Mouse (Mus musculus) spleen, embryonic (tissue): ENCODE data around the gene Cd200r1.

Experiments used
- CTCF ChIA-PET: fragments of 350-600 bp; sonication (Branson Sonifier 250); formaldehyde crosslinking; loops from one replicate; lab custom pipeline; 2022; lab: Charles Lee

Cd200r1 gene

DNA sequence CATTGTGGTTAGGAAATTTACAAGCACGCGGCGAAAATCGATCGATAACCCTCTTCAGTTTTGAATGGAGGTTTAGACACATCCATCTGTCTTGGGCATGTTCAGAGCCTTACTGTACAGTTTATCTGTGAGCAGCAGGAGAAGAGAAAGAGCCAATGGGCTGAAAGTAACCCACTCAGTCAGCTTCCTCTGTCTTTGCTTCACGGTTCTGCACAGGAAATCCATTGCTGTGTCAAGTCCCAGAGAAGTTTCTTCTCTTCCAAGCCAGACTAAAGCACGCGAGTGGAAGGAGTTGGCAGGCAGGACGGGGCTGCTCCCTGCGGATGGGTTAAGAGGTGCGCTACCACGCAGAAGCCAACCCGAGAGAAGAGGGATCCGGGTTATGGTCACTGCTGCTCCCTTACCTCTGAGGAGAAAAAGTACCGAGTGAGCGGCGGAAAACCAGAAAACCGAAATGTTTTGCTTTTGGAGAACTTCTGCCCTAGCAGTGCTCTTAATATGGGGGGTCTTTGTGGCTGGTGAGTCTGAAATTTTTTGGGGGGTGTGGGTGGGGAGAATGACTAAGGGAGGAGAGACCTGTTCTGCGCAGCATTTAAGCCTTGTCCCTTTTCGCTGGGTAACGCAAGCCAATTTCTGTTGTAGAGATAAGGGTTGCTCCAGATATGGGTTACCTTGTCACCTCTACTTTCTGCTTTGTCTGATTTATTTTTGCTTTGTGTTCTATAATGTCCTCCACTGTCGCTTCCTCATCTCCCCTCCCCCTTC is at the start of gene Cd200r1:
Cd200r1 (plus strand) TSS at position 182 of the 765 bp plus-strand sequence.
- CTCF ChIA-PET: no interaction called here

- CTCF ChIA-PET: interaction anchor here (0.7 kb wide), 1 partner anchor 9 kb away, joined by 4 read pairs; no protein-coding TSS in a partner anchor
Measured at GRCm38 (mm10) chr16:44716305-44717140, 49.0 kb upstream of the Cd200r1 start.

- CTCF ChIA-PET: interaction anchor here (0.7 kb wide), 1 partner anchor 8 kb away, joined by 4 read pairs; no protein-coding TSS in a partner anchor
Measured at GRCm38 (mm10) chr16:44717141-44717634, 48.3 kb upstream of the Cd200r1 start.

DNA sequence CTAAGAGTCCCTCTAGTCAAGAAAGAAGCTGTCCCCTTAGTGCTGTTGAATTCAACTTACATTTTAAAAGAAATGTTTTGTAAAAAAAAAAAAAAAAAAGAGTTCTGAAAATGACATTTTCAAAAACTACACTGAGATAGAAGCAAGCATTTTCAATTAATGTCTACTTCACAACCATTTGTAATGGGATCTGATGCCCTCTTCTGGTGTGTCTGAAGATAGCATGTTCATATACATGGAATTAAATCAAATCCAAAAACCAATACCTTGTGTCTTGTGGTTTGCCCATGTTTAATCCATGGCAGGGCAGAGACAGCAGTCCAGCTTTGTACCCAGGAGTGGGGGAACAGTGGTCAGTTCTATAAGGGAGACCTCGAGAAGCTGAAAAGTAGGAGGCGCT is 47.7 kb upstream of the Cd200r1 start:
- CTCF ChIA-PET: no interaction called here

GRCm38 (mm10) chr16:44719349-44719748 is 46.2 kb upstream of the Cd200r1 start:
- CTCF ChIA-PET: no interaction called here

DNA sequence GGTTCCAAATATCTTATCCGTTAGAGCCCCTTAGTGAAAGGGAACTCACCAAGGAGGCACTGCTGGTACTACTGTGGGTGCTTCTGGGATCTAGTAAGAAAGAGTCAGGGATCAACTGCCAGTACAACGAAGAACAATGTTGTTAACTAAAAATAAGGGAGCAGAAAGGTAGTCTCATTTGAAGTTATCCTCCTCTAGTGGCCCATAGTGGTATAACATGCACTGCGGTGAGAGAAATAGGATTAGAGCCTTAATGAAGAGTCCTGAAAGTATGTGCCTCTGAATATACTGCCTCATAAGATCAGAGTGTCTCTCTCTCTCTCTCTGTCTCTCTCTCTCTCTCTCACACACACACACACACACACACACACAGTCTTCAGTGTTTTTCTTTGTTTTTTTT is 45.0 kb upstream of the Cd200r1 start:
- CTCF ChIA-PET: no interaction called here

GRCm38 (mm10) chr16:44722666-44723065 is 42.9 kb upstream of the Cd200r1 start:
- CTCF ChIA-PET: interaction anchor here (0.6 kb wide), 1 partner anchor 143 kb away, joined by 6 read pairs; no protein-coding TSS in a partner anchor

- CTCF ChIA-PET: no interaction called here
Measured at GRCm38 (mm10) chr16:44724083-44724787, 41.3 kb upstream of the Cd200r1 start, which contains the start of gene Nepro. TSS of gene Nepro (plus strand) at chr16:44724301.

GRCm38 (mm10) chr16:44724847-44725246 is 40.7 kb upstream of the Cd200r1 start:
- CTCF ChIA-PET: interaction anchor here (0.7 to 1.4 kb wide), 3 partner anchors 8 to 746 kb away, joined by 3 to 4 read pairs (median 4); no protein-coding TSS in a partner anchor

DNA sequence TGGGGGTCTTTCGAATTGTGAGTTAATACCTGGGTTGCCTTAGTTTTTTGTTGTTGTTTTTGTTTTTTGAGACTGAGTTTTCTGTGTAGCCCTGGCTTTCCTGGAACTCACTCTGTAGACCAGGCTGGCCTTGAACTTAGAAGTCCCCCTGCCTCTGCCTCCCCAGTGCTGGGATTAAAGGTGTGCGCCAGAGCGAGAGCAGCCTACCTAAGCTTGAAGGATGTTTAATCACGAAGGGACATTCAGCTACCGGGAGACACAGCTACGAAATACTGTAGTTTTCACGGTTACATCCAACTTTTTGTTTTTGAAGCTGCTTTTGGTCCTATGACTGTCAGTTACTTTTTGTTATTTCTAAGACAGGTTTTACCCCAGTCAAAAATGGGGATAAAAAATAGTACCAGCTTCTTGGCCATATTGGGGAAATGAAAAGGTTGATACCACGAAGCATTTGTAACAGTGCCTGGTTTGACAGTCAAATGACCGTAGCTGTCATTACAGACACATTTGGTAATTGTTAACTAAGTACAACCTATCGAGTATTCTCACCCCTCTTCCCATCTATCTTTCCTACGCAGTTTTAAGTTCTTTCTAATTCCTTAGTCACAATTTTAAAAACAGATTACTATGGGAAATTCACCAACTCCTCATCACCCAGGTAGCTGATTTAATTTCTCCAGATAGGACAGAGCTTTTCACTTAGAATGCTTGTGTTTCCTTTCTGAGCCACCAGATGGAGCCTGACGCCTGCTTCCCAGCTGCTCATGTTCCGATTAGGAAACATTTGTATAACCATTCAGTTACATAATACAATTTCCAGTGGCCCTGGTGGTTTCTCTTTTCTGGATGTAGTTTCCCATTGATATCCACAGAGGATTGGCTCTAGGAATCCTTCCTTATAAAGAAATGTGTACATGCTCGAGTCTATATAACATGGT is 40.0 kb upstream of the Cd200r1 start:
- CTCF ChIA-PET: interaction anchor here (0.7 to 1.4 kb wide), 3 partner anchors 8 to 746 kb away, joined by 3 to 4 read pairs (median 4); no protein-coding TSS in a partner anchor

DNA sequence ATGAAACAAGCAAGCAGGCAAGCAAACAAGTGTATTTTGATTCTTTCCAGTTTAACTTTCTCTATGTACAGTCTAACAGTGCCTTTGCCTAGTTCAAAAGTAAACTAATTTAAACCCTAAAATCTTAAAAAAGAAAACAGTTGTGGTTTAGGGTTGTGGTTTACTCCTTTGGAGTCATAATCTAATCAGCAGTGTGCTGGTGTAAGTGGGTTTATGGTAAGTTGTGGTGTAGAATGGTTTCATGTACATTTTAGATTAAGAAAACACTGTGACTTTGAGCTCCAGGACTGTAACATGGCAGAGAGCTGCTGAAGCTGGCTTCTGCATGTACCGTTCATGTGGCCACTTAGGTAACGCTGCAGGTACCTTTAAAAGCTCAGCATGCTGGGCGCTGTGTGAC is 38.0 kb upstream of the Cd200r1 start:
- CTCF ChIA-PET: interaction anchor here (0.6 kb wide), 1 partner anchor 9 kb away, joined by 3 read pairs; no protein-coding TSS in a partner anchor

- CTCF ChIA-PET: no interaction called here
Measured at GRCm38 (mm10) chr16:44734059-44734458, 31.5 kb upstream of the Cd200r1 start.

DNA sequence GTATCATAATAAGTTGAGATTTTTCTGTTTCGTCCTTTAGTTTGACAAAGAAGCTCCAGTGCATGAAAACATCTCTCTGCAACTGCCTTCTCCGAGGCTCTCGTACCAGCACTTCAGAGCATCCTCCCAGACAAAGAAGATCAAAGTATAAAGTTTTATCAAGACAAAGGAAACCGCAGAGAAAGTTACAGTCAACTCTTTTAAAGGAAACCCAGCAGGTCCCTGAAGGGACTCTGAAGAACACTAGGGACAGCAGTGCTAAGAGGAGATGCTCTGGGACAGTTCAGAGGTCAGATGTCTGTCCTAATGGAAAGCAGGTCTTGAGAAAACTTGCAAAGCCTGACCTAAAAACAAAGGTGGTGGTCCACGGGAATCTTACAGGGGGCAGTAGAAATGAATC is 29.9 kb upstream of the Cd200r1 start:
- CTCF ChIA-PET: no interaction called here

DNA sequence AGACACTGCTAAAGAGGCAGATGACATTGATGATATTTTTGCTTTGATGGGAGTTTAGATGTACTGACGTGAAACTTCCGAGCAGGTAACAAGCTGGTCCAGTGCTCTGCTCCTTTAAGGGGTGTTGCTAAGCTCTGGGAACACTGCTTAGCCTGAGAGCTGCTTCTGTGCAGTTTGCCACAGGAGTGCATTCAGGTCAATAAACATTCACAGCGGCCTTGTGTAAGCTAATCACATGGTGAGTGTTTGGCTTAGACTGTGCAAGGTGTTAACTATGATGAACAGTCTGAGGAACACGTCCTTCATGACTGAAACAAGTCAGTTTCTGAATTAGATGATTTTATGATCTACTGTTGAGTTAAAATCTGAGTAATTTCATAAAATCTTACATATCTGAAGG is 29.4 kb upstream of the Cd200r1 start:
- CTCF ChIA-PET: no interaction called here

- CTCF ChIA-PET: interaction anchor here (0.7 to 1.4 kb wide), 2 partner anchors 17 to 347 kb away, joined by 3 to 4 read pairs; no protein-coding TSS in a partner anchor
Measured at GRCm38 (mm10) chr16:44742753-44743152, 22.8 kb upstream of the Cd200r1 start.

DNA sequence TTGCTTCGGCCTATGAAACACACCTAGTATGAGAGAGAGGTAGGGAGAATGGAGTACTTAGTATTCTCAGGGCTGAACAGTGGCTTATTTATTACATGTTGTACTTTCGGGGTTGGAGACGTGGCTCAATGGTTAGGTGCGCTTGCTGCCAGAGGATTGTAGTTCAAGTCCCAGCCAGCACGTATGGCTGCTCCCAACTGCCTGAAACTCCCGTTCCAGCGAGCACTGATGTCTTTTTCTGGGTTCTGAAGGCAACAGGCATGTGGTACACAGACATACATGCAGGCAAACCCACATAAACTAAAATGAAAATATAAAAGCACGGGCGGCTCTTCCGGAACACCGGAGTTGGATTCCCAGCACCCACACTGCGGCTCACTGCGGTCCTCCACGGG is 20.1 kb upstream of the Cd200r1 start:
- CTCF ChIA-PET: interaction anchor here (1.1 kb wide), 1 partner anchor 344 kb away, joined by 3 read pairs; no protein-coding TSS in a partner anchor

DNA sequence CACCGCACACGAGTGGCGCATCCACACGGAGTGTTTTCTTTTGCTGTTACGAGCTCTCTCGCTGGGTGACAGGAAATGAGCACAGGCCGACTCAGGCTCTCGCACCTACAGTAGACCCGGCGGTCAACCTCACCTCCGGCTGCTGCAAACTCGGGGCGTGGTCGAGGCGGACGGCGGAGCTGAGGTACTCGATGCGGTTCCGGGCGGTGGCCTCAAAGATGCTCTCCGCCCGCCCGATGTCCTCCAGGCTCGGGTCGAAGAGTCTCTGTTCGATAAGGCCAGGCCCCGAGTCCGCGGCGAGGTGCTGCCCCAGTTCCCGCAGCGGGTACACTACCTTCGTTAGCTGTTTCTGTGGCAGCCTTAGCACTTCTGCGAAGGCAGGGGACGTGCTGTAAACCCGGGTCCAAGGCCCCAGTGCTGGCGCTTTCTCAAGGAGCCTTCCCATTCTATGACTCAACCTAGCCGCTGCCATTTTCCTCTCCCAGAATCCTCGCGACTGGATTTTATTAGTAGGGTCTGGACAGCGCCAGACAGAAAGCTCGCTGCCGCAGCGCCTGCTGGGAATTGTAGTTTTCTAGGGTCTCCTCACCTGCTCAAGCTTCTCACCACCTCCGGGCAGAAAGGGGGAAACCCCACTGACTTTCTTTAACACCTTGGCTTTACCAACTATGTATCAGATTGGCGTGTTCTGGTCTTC is 19.5 kb upstream of the Cd200r1 start, which contains the start of gene Gtpbp8:
Gtpbp8 (minus strand) TSS at position 498 of the 697 bp plus-strand sequence.
- CTCF ChIA-PET: interaction anchor here (1.1 kb wide), 1 partner anchor 343 kb away, joined by 3 read pairs; no protein-coding TSS in a partner anchor

- CTCF ChIA-PET: no interaction called here
Measured at GRCm38 (mm10) chr16:44748007-44748406, 17.5 kb upstream of the Cd200r1 start.

GRCm38 (mm10) chr16:44757700-44758099 is 7.8 kb upstream of the Cd200r1 start:
- CTCF ChIA-PET: interaction anchor here (0.7 kb wide), 1 partner anchor 335 kb away, joined by 3 read pairs; no protein-coding TSS in a partner anchor
